Mouse (Mus musculus) megakaryocyte, embryonic 14.5 days (primary cell): Measurements from ENCODE around the gene Mgea5.

ENCODE experiments used
- FLI1 ChIP-seq: IDR thresholded peaks from 2 replicates; pipeline ENCODE4 v1.6.1; 2012; ENCODE audit warnings: low read length, inconsistent platforms, mixed read lengths
- GATA1 ChIP-seq: IDR thresholded peaks from 3 replicates; pipeline ENCODE4 v1.6.1; 2012; ENCODE audit warnings: mixed read lengths, low read length, inconsistent platforms, borderline replicate concordance

- TF ChIP-seq GATA1, result no peak
- TF ChIP-seq FLI1, result no peak
These were observed 25.0 kb downstream of the Mgea5 start for GRCm38 (mm10) chr19:45758671-45759070.
